Mouse (Mus musculus): ENCODE measurements around the gene Cntn3.

The Cntn3 gene

GRCm38 (mm10) chr6:102485509-102485908 is 87.4 kb downstream of the Cntn3 start:
- no peak for ATAC-seq (ENCODE audit: insufficient number of reproducible peaks, low FRiP score, low TSS enrichment)

GRCm38 (mm10) chr6:102478320-102479080 is 94.4 kb downstream of the Cntn3 start:
- ATAC-seq (ENCODE audit: insufficient number of reproducible peaks, low FRiP score, low TSS enrichment) = no peak

- ATAC-seq (ENCODE audit: insufficient number of reproducible peaks, low FRiP score, low TSS enrichment) = no peak
Measured at GRCm38 (mm10) chr6:102438353-102438752, 134.5 kb downstream of the Cntn3 start.

GRCm38 (mm10) chr6:102427549-102427948 is 145.4 kb downstream of the Cntn3 start:
- ATAC-seq (ENCODE audit: insufficient number of reproducible peaks, low FRiP score, low TSS enrichment) = no peak

GRCm38 (mm10) chr6:102421781-102422180 is 151.1 kb downstream of the Cntn3 start:
- no peak for ATAC-seq (ENCODE audit: insufficient number of reproducible peaks, low FRiP score, low TSS enrichment)

GRCm38 (mm10) chr6:102388590-102388989 is 184.3 kb downstream of the Cntn3 start:
- ATAC-seq (ENCODE audit: insufficient number of reproducible peaks, low FRiP score, low TSS enrichment) = no peak

- no peak for ATAC-seq (ENCODE audit: insufficient number of reproducible peaks, low FRiP score, low TSS enrichment)
Measured at GRCm38 (mm10) chr6:102372112-102372511, 200.8 kb downstream of the Cntn3 start.

- no peak for ATAC-seq (ENCODE audit: insufficient number of reproducible peaks, low FRiP score, low TSS enrichment)
Measured at GRCm38 (mm10) chr6:102363880-102364279, 209.0 kb downstream of the Cntn3 start.

GRCm38 (mm10) chr6:102363291-102363832 is 209.5 kb downstream of the Cntn3 start:
- no peak for ATAC-seq (ENCODE audit: insufficient number of reproducible peaks, low FRiP score, low TSS enrichment)

GRCm38 (mm10) chr6:102332144-102332543 is 240.8 kb downstream of the Cntn3 start:
- ATAC-seq (ENCODE audit: insufficient number of reproducible peaks, low FRiP score, low TSS enrichment) = no peak

- ATAC-seq (ENCODE audit: insufficient number of reproducible peaks, low FRiP score, low TSS enrichment) = no peak
Measured at GRCm38 (mm10) chr6:102326711-102327110, 246.2 kb downstream of the Cntn3 start.

GRCm38 (mm10) chr6:102322614-102323284 is 250.2 kb downstream of the Cntn3 start:
- ATAC-seq (ENCODE audit: insufficient number of reproducible peaks, low FRiP score, low TSS enrichment) = no peak

- ATAC-seq (ENCODE audit: insufficient number of reproducible peaks, low FRiP score, low TSS enrichment) = no peak
Measured at GRCm38 (mm10) chr6:102319755-102320154, 253.1 kb downstream of the Cntn3 start.

- no peak for ATAC-seq (ENCODE audit: insufficient number of reproducible peaks, low FRiP score, low TSS enrichment)
Measured at GRCm38 (mm10) chr6:102282889-102283288, 290.0 kb downstream of the Cntn3 start.

GRCm38 (mm10) chr6:102231015-102231414 is 341.9 kb downstream of the Cntn3 start:
- no peak for ATAC-seq (ENCODE audit: insufficient number of reproducible peaks, low FRiP score, low TSS enrichment)

- no peak for ATAC-seq (ENCODE audit: insufficient number of reproducible peaks, low FRiP score, low TSS enrichment)
Measured at GRCm38 (mm10) chr6:102186316-102186715, 386.6 kb downstream of the Cntn3 start.

- no peak for ATAC-seq (ENCODE audit: insufficient number of reproducible peaks, low FRiP score, low TSS enrichment)
Measured at GRCm38 (mm10) chr6:102170913-102171312, 402.0 kb downstream of the Cntn3 start.

- ATAC-seq (ENCODE audit: insufficient number of reproducible peaks, low FRiP score, low TSS enrichment) = no peak
Measured at GRCm38 (mm10) chr6:102161186-102161585, 411.7 kb downstream of the Cntn3 start.

- no peak for ATAC-seq (ENCODE audit: insufficient number of reproducible peaks, low FRiP score, low TSS enrichment)
Measured at GRCm38 (mm10) chr6:102121676-102122075, 451.2 kb downstream of the Cntn3 start.

- ATAC-seq (ENCODE audit: insufficient number of reproducible peaks, low FRiP score, low TSS enrichment) = no peak
Measured at GRCm38 (mm10) chr6:102120003-102120402, 452.9 kb downstream of the Cntn3 start.

GRCm38 (mm10) chr6:102113629-102114028 is 459.3 kb downstream of the Cntn3 start:
- no peak for ATAC-seq (ENCODE audit: insufficient number of reproducible peaks, low FRiP score, low TSS enrichment)

Measured in cerebellum, adult (tissue).